Mouse (Mus musculus) thymus, postnatal 0 days (tissue): Measurements from ENCODE around the gene Pik3c2g. TPM values are rescaled to one million over a fixed set of nuclear protein-coding genes. Genes with fewer than 3 reads are reported as not detected.
"Not testable (repeated sequence)": the region's sequence is repeated elsewhere in the genome, so short reads cannot be mapped to it uniquely, and the experiment has no call there.

Experiments used
- DNase-seq: peaks from one replicate; pipeline ENCODE4 v3.0.0-alpha.2; 2015; ENCODE audit warnings: low spot score
- polyA plus RNA-seq: library from polyadenylated mRNA; unstranded; fragments of >200 nt; fragmentation: Nextera tagmentation; extraction: Ambion mirVana; gene quantifications from 2 replicates; pipeline ENCODE4 v1.2.1, GENCODE M21; 2015

Gene Pik3c2g
- polyA plus RNA-seq, 1 experiment from 2014 or later, result 0.09 TPM

DNA sequence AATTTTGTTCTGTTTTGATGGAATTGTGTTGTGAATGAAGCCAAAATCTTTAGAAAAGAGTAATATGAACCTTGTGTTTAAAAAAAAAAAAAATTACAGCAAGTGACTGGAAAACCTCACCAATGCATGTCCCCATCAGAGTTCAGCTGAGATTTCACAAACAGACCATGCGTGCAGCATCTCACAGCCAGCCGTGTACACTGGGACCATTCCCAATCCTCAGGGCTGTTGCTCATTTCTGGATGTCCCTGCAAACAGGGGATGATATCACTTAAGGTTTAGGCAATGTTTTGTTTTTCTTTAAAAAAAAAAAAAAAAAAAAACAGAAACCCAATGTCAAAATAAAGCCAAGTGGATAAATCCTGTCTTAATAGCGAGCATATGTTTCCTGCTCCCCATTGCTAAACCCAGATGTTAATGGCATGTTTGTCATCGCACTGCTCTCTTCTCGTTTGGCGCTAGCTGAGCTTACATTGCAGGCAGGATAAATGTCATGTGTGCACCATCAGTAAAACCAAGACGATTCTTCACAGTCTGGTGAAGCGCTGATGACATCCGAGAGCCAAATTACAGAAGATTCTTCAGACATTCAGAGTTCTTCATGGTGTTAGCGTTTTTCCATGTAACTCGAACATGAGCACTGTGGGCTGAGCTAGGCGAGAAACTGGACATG lies 322.1 kb downstream of the Pik3c2g start:
- no peak for DNase-seq

DNA sequence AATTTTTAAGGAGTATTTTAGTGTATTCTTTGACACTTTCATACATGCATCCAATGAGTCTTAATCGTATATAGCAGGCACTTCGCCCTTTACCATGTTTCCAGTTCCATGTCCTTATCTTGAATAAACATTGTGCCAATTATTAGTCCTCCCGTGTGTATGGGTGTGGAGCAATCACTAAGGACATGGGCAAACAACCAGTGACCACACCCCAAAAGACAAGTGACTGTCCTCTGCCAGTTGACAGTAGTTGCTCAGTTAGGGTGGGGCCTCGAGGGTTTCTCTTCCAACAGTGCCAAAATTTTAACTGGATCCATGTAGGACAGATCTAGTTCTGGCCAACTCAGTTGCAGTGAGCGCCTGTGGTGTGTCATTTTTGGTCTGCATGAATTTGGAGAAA lies 341.7 kb downstream of the Pik3c2g start:
- DNase-seq, result no peak

DNA sequence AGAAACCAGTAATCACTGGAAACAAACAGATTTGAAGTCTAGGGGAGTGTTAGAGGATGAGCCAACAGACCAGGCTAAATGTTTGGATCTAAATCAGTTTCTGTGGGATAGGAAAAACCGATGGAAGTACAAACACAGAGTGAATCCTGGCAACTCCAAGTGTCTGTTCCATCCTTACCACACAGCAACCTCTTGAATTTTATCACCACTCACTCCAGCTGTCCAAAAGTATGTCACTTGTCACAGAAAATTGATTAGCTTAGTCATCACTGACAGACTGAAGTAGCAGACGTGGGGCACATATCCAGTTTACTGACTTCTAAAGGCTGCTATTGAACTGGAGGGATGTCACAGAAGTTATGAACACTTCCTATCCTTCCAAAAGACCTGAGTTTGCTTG lies 347.8 kb downstream of the Pik3c2g start:
- no peak for DNase-seq

DNA sequence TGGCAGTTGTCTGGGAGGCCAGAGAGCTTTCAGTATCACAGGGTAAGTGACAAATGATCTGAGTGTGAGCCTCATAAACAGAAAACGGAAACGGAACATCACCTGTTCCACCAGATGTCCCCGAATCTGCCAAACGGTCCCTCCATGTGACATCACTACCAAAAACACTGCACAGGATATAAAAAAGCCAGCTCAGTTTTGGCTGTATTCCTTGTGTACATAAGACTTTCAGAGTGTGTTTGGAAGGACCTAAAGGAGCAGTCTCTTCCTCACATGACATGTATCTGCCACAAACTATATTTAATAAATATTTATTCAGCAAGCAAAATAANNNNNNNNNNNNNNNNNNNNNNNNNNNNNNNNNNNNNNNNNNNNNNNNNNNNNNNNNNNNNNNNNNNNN lies 350.6 kb downstream of the Pik3c2g start:
- DNase-seq, result not testable (repeated sequence)

DNA sequence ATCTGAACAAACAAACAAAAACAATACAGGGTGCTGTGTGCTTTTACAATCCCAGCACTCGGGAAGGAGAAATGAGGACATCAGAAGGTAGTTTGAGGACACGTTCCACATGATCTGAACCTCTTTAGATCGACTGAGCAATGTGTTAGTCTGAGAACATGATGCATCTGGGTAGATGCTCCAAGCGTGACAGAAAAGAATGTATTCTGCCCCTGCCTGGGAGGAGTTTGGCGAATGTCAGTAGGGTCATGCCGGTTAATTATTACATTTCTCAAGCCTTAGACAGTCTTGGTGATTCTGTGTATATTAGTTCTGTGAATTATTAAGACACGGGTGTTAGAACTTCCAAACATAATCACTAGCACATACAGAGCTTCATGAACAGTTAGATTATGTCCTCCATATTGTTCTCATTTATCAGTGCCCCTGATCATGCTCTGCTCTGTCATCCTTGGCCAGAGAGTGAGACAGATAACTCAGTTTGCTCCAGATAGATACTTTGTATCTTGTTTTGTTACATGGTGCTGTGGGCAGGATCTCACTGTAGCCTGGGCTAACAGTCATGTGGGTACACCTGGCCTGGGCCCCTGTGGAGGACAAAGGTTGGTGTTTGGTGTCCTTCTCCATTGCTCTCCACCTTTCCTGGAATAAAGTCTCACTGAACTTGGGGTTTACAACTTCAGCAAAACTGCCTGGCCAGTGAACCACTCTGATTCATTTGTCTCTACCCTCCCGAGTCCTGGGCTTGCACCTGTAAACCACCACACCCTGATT lies 360.3 kb downstream of the Pik3c2g start:
- DNase-seq, result no peak

DNA sequence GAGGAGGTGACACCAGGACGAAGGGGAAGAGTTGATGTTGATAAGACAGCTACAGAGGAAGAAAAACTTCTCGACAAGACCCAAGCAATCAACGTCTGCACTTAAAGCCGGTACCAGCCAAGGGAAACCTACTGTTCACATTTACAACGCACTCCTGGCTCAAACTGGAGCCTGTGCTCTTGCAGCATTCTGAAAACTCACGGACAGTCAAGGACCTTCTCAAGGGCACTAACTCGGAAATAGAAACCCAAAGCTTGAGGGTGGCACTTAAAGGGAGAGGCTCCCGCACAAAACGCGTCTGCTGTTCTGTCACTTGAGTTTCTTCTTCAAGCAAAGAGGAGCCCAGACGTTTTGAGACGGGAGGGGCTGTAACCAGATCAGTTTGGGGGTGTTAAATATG lies 366.6 kb downstream of the Pik3c2g start:
- no peak for DNase-seq

DNA sequence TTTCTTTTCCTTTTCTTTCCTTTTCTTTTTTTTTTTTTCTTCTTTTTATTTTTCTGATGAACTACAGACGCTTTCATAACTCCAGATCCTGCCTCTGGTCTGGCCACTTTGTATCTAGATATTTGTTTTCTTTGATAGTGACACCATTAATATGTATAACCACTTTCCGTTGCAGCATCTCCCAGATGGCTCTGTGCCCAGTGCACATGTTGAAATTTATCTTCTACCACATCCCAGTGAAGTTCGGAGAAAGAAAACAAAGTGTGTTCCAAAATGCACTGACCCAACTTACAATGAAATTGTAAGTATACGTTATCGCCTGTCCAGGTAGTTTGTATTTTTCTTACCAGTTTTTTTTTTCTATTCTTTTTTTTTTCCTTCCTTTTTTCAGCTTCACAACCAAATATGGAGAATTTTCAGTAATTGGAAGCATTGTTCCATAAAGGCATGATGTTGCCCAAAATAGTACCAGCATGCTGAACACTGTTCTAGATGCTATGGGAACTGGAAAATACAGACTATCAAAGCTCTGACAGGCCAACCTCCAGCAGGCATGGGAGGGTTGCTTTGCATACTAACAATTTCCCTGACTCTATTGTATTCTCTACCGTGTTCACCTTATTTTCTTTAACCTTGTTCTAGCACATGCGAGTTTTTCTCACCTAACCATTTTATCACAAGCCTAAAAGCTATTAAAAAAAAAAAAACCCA lies 370.7 kb downstream of the Pik3c2g start:
- no peak for DNase-seq

DNA sequence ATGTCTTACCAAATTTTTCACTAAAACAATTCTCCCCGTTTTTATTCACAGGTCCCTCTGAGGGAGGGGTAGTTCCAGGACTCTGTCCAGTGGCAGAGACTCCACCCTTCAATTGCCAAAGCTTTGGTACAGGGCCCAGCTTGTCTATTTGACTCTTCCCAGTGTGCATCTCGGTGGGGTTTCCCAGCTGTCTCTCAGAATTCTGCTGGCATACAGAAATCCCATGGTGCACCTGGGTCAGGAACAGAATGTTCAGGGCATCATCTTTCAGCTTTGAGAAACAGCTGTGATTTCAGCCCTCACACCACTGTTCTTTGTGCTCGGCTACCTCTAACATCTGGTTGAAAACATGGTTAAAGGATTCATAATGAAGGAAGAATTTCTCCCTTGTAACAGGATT lies 376.8 kb downstream of the Pik3c2g start:
- no peak for DNase-seq

DNA sequence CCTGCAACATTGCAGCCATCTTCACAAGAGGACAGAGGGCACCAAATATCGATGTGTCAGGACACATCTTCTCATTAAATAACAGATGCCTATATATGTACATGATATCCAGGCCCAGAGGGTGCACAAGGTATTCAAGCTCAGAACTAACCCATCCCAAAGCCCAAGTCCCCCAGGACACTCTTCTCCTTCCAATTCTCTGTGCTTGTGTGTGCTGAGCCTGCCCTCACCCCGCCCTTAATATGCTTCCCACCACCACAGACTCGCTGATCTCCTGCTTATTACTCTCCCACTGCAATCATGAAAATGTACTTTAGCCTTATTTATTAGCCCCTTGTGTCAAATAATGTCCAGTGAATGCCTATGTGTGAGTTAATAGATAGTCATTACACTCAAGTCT lies 377.9 kb downstream of the Pik3c2g start:
- no peak for DNase-seq

DNA sequence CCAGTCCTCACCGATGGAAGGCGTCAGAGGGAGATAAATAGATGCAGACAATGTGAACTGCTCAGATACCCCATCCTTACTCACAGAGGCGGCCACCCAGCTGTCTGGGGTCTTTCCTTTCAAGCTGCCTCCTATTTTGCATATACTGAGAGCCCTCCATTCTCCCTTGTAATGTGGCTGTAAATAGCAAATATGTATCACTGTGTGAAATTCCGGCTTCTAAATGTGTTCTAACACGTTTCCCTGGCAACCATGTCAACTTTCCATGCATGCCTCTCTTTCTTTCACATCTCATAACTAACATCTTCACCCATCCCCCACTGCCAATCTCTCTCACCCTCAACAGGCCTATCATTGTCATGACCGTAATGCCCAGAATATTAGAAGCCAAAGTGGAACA lies 379.7 kb downstream of the Pik3c2g start:
- no peak for DNase-seq

DNA sequence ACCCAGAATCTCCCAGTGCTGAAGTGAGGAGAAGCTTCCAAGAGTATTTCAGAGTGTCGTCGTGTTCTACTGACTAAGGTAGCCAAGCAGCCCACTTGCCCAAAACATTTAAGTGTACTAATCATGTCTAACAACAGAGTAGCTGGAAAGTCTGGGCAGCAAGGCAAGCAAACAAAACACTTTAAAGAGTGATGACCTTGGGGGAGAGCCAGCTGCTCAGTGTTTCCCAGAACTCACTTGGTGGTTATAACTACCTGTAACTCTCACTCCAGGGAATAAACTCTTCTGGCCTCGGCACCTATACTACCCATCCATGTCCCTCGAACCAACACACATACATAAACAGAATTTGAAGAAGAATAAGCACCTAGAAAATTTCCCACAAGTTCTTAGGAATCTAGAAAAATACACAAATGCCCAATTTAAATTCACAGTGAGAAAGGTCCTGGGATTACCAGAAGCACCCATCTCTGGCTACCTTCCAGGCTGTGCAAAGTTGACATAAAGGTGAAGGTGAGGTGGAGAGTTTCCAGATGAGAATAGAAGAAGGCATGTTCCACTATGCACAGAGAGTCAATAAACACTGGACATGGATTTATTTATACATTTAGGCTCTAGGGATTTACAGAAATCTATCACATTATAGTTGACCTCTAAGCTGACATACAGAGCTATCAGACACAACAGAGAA lies 384.7 kb downstream of the Pik3c2g start:
- no peak for DNase-seq

DNA sequence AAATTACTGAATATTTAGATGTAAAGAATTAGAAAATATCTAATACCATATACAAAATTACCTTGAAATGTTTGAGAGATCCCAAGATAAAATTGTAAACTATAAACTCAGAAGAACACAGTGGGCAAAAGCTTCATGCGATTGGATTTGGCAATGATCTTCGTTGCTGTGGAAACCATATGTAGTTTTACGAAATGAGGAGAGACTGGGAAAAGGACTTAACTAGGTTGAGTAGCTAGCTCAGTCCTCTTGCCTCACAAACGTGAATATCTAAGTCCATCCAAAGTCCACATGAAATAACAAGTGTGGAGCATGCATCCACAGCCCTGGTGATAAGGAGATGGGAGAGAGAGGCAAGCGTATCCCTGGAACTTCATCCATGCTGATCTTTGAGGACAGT lies 387.6 kb downstream of the Pik3c2g start:
- DNase-seq, result no peak

DNA sequence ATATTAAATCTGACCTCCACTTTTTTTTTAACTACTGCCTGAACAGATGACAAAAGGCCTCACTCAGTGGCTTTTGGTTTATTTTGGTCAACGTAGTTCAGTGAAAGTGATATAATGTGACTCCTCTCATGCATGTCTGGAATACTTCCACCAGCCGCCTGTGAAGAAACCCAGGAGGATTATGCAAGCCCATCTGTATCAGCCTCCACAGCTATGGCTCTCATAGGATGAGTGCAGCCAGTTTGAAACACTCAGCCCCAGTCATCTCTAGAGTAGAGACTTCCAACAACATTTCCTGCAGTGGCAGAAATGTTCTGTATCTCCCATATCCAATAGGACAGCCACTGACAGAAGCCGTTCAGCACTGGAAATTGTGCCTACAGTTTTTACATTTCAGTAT lies 391.1 kb downstream of the Pik3c2g start:
- no peak for DNase-seq

DNA sequence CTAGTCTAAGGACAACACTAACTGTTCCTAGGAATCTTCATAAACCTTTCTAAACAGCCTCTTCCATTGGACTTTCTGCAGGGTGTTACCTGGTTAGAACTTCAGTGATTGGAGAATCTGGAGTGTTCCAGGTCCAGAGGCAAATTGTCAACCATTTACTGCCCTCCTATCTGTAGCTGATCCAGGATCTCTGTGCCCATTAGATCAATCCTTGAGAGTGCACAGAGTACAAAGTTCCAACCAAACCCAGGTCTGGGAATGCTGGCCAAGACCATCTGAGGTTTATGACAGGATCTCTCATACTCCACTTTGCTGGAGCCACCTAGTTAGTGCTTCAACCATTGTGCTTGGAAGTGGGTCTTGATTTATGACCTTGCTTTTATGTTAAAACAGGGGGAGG lies 394.0 kb downstream of the Pik3c2g start:
- DNase-seq, result no peak

DNA sequence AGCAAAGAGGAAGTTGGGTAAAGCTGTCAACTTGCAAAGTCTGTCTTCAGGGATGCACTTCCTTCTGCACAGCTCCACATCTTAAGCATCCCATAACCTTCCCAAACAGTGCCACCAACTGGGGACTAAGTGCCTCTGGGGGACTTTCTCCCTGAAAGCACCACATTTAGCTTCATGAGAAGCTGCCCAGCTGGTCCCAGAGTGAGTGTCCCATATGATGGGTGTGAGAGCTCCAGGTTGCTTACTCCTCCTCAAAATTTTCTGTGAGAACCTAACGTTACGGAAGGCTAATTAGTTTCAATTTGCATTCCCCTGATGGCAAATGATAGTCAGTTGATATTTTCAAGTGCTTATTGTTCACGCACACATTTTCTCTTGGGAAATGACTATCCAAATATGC lies 397.0 kb downstream of the Pik3c2g start:
- DNase-seq, result no peak

DNA sequence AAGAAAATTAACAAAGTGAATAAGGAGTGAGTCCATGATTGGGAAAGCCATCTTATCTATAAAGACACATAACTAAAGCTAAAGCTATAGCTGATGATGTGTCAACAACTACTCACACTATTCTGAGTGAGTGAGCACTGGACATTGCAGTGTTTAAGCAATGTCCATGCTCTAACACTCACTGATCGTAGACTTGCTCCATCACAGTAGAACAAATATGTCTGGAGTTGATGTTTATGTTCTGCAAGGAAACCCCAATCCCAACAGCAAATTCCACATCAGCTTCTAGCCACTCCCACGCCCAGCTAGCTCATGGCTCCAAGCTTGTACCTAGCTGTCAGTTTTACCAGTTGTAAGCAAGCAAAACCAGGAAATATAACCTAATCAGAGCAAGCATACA lies 399.5 kb downstream of the Pik3c2g start:
- no peak for DNase-seq

DNA sequence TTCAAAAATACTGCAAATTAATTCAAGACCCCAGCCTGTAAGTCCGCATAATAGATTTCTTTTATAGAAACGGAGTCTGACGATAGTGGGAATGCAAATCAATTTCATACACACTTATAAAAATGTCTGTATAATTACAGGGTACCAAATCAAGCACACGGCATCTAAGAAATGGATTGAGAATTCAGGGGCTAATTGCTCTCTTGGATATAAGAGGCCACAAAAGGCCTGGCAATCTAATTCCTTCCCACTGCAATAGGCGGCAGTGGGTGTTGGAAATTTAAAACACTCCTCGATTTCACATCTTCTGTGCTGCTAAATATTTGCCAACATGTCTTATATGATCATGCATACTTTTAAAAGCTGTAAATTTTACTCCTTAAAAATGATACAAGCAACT lies 402.1 kb downstream of the Pik3c2g start:
- DNase-seq, result no peak

DNA sequence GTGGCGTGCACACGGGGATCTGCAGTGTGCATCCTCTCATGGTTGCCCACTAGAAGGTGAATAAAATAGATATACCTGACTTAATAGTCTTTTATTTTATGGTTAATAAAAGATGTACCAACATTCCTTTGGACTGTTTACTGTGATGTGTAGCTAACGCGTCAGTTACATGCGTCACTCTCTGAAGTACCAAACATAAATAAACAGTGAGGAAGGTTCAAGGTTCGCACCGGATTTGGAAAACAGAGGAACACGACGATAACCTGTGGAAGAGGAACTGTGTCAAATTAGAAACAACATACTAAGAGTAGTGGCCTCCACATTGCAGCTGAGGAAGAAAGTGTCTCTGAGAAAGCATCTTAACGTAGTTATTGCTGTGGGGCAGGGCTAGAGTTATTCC lies 402.6 kb downstream of the Pik3c2g start:
- no peak for DNase-seq

DNA sequence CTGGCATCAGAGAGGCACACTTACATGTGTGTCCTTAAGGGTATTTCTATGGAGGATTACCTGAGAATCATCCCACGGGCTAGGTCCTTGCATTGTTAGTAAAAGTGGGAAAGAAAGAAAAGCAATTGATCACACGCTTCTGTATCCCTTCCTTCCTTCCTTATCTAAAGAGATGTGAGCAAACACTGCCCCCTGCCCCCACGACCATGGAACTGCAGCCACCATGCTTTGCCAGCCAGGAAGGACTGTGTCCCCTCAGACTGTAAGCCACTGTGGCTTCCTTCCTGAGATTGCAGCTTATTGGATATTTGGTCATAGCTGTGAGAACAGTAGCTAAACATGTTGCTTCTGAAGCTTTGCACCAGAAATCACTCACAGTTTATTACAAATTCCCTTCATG lies 418.2 kb downstream of the Pik3c2g start:
- no peak for DNase-seq
